Mouse (Mus musculus) lung, postnatal 0 days (tissue): Measurements from ENCODE around the gene Capn5.
A peak's percentile ranks its signal among the peaks of the same experiment; 100 is the strongest.

Experiments used
- CTCF ChIP-seq: IDR thresholded peaks from 2 replicates; pipeline ENCODE4 v1.5.1; 2016; ENCODE audit warnings: antibody characterized with exemption, mild to moderate bottlenecking
- EP300 ChIP-seq: IDR thresholded peaks from 2 replicates; pipeline ENCODE4 v1.6.1; 2016; ENCODE audit warnings: antibody characterized with exemption, mild to moderate bottlenecking, control low read depth

DNA sequence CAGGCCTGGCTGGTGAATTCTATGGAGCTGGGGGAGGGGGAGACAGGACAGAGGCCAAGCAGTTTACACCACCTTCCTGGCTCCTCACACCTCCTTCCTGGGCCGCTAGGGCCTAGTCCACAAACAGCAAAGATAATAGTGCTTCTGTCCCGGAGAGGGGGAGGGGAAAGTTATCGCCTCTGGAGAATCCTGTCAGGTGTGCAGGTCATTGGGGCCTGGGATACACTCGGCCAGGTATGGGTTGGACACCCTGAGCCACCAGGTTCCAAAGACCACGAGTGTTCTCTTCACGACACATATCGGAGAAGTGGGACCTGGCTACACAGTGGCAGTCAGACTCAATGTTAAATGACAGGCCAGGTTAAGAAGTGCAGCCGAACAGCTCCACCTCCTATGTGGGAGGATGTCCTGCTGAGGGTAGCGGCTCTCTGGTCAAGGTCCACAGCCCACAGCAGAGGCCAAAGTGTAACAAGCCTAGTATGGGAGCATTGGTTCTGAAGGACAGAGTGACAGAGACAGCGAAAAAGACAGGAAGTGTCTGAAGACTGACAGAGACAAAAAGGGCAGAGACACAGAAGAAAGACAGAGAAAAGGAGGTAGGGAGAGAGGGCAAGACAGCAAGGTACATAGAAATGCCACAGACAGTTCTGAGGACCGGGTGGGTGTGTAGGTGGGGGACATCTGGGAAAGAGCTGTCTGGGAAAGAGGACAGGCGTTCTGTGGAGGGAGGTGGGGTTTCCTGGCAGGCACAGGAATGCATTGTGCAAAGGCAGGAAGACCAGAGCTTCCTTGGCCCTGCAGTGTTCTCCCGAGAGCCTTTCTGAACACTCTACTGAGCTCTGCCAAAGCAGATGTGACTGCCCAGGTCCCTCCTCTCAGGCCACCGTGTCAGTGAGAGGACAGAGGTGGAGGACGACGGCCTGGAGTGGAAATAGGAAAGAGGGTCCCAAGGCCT lies 73.3 kb downstream of the Capn5 start:
- 0 out of 2 replicates have a peak, but pooled peaks have one; percentile 21 for TF ChIP-seq EP300
- no peak for TF ChIP-seq CTCF
